Mouse (Mus musculus): ENCODE results near the gene Gm40460.
"Not testable (repeated sequence)": the region's sequence is repeated elsewhere in the genome, so short reads cannot be mapped to it uniquely, and the experiment has no call there.

Gm40460 gene

GRCm38 (mm10) chr7:142240978-142241377, at the start of gene Gm40460:
TSS of gene Gm40460 (minus strand) at chr7:142241078.
- DNase-seq (ENCODE audit: low spot score): no peak

DNA sequence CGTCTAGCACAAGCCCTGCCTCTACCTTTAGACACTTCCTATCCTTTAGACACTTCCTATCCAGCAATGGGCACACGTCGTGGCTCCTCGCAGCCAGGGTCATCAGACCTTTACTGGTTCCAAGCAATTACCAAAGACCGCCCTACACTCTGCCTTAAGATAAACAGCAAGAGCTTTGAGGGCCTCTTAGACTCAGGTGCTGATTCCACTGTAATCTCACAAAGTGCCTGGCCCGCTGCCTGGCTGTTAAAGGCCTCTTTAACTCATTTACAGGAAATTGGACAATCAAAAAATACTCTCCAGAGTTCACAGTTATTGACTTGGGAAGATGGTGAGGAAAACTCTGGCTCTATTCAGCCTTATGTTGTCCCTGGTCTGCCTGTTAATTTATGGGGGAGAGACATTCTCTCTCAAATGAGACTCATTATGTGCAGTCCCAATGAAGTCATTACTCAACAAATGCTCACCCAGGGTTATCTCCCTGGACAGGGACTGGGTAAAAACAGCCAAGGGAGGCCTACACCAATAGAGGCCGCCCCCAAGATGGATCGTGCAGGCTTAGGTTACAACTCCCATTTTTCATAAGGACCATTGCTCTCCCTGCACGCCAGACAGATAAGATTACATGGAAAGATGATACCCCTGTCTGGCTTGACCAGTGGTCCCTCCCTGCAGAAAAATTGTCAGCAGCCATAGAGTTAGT, 45.2 kb upstream of the Gm40460 start:
- not testable (repeated sequence) for DNase-seq (ENCODE audit: low spot score)

GRCm38 (mm10) chr7:142285130-142285835, 44.4 kb upstream of the Gm40460 start:
- DNase-seq (ENCODE audit: low spot score): no peak

DNA sequence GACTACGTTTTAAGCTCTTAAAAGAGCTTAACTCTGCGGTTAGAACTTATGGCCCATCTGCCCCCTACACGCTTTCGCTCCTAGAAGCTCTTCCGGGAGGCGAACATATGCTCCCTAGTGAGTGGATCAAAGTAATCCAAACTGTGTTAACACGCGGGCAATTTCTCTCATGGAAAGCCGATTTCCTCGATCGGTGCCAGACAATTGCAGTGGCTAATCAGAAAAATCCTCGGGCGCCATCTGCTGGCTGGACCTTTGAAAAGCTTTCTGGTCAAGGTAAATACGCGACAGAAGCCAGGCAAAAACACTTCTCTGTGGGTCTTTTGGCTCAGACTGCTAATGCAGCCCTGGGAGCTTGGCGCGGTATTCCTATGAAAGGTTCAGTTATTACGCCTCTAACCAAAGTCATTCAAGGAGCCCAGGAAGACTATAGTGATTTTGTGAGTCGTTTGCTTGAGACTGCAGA, 43.8 kb upstream of the Gm40460 start:
- peak; percentile 93 for DNase-seq (ENCODE audit: low spot score)

GRCm38 (mm10) chr7:142284023-142284591, 43.2 kb upstream of the Gm40460 start:
- DNase-seq (ENCODE audit: low spot score): peak; percentile 16

GRCm38 (mm10) chr7:142282847-142283246, 42.0 kb upstream of the Gm40460 start:
- DNase-seq (ENCODE audit: low spot score): not testable (repeated sequence)

- not testable (repeated sequence) for DNase-seq (ENCODE audit: low spot score)
These were observed 38.4 kb upstream of the Gm40460 start for GRCm38 (mm10) chr7:142279291-142279690.

DNA sequence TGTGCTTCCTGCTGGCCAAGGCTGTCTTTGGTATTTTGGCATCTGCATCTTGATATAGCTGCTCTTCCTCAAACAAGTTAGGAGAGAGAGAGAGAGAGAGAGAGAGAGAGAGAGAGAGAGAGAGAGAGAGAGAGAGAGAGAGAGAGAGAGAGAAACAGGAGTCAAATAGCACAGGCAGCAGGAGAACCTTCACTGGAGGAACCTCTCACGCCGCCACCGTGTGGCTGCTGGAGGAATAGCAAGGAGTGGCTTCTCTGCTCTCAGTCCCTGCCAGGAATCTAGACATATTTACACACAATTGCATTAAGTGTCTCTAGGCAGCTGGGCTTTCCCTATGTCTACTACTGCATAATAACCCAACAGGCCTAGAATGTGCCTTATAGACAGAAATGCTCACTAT, 37.3 kb upstream of the Gm40460 start:
- peak; percentile 59 for DNase-seq (ENCODE audit: low spot score)

DNA sequence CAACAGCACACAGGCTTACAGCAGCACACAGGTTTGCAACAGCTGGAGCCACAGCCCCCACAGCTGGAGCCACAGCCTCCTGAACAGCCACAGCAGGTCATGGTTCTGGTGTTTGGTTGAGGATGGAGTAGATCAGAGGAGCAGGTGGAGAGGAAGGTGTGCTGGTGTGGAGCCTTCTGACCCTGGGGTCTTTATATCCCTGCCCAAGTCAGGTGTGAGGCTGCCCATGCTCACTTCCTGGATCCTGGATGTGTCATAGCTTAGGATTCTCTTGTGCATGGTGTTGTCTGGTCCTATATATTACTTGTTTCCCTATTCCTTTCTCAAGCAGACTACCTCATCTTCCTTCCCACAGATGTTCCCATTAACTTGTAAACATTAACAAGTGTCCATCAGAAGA, 33.4 kb upstream of the Gm40460 start, which contains the start of gene Gm4559:
Gene Gm4559, minus strand, starts transcription at position 101 of the 400 bp plus-strand sequence.
- DNase-seq (ENCODE audit: low spot score): not testable (repeated sequence)

DNA sequence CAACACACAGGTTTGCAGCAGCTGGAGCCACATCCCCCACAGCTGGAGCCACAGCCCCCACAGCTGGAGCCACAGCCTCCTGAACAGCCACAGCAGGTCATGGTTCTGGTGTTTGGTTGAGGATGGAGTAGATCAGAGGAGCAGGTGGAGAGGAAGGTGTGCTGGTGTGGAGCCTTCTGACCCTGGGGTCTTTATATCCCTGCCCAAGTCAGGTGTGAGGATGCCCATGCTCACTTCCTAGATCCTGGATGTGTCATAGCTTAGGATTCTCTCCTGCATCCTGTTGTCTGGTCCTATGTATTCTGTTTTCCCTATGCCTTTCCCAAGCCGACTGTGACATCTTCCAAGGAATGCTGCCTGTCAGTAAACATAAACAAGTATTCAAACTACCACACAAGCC, 17.4 kb upstream of the Gm40460 start, which contains the start of gene Gm2431:
Gene Gm2431, minus strand, starts transcription at position 101 of the 400 bp plus-strand sequence.
- DNase-seq (ENCODE audit: low spot score): not testable (repeated sequence)

GRCm38 (mm10) chr7:142255517-142255916, 14.6 kb upstream of the Gm40460 start:
- peak; percentile 19 for DNase-seq (ENCODE audit: low spot score)

GRCm38 (mm10) chr7:142249824-142250223, 8.9 kb upstream of the Gm40460 start:
- DNase-seq (ENCODE audit: low spot score): peak; percentile 15

- DNase-seq (ENCODE audit: low spot score): no peak
These were observed 9.3 kb downstream of the Gm40460 start for GRCm38 (mm10) chr7:142231540-142231939.

GRCm38 (mm10) chr7:142229871-142230270, 11.0 kb downstream of the Gm40460 start, which contains the start of gene Krtap5-5:
TSS of gene Krtap5-5 (minus strand) at chr7:142229971.
- DNase-seq (ENCODE audit: low spot score): not testable (repeated sequence)

DNA sequence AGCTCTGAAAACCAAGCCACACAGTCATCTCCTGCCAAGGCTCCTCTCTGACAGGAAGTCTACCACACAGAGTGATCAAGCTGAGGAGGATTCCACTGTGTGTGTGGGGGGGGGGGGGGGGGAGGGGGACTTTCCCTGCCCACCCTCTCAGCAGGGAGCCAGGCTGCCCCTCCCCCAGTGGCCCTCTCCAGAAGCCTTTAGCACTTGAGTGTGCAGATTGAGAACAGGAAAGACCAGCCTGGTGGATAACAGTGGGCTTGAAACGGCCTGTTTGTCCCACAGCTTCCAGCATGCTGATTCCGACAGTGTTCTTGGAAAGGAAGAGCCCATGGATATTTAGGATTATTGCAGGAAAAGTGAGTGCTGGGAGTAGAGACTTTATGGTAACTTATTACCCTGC, 16.4 kb downstream of the Gm40460 start:
- DNase-seq (ENCODE audit: low spot score): no peak

DNA sequence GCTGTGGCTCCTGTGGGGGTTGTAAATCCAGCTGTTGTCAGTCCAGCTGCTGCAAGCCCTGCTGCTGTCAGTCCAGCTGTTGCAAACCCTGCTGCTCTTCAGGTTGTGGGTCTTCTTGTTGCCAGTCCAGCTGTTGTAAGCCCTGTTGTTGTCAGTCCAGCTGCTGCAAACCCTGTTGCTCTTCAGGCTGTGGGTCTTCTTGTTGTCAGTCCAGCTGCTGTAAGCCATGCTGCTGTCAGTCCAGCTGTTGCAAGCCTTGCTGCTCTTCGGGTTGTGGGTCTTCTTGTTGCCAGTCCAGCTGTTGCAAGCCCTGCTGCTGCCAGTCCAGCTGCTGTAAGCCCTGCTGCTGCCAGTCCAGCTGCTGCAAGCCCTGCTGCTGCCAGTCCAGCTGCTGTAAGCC, 28.7 kb downstream of the Gm40460 start:
- not testable (repeated sequence) for DNase-seq (ENCODE audit: low spot score)

GRCm38 (mm10) chr7:142211559-142211958, 29.3 kb downstream of the Gm40460 start, which contains the start of gene Gm7579:
TSS of gene Gm7579 (plus strand) at chr7:142211859.
- DNase-seq (ENCODE audit: low spot score): no peak

- DNase-seq (ENCODE audit: low spot score): not testable (repeated sequence)
These were observed 34.0 kb downstream of the Gm40460 start for GRCm38 (mm10) chr7:142206891-142207290.

DNA sequence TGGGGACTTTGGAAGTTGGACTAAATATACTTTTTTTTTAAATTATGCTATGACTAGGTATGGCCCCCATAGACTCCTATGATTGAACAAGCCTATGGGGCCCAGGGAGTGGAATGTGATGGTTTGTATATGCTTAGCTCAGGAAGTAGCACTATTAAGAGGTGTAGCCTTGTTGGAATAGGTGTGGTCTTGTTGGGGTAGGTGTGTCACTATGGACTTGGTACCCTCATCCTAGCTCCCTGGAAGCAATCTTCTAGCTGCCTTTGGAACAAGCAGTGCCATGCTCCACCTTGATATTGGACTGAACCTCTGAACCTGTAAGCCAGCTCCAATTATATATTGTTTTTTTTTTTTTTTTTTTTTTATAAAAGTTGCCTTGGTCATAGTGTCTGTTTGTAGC, 35.4 kb downstream of the Gm40460 start:
- DNase-seq (ENCODE audit: low spot score): no peak

DNA sequence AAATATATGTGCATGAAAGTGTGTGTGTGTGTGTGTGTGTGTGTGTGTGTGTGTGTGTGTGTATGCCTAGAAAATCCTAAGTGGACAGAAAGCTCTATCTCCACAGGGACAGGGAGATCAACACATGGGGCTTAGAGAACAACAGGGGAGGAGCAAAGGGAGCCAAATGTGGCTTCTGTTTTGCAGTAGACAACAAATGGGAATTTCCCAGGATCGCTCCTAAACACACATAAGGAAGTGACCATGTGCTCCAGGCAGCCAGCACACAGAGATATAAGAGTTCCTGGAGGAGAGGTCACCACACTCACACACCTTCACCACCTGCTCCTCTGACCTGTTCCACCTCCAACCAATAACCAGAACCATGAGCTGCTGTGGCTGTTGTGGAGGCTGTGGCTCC, 39.8 kb downstream of the Gm40460 start, which contains the start of gene Krtap5-3:
Gene Krtap5-3, plus strand, starts transcription at position 301 of the 400 bp plus-strand sequence.
- DNase-seq (ENCODE audit: low spot score): no peak

DNA sequence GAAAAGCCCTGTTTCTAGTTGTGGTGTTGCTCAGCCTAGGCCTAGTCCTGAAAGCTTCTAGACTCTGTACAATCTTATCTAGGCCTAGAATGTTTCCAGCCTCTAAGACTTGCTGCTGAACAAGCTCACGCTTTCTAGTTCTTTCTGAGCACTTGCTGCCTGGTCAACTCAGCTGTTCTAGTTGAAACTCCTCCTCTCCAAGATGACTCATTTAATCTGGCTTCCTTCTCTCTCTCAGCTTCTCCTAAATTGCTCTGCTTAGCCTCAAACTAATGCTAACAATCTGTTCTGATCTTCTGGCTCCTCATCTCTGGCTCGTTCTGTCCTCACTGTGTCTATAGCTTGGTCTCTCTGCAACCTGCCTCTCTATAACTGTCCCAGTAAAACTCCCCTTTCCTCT, 42.1 kb downstream of the Gm40460 start:
- DNase-seq (ENCODE audit: low spot score): no peak

All from layer of hippocampus, adult 11-12 months (tissue).